Mouse (Mus musculus) myocyte (in vitro differentiated cells): ENCODE data around the gene Iqschfp. TPM values are rescaled to one million over a fixed set of nuclear protein-coding genes. Genes with fewer than 3 reads are reported as not detected.

ENCODE experiments used
- H3K27me3 ChIP-seq: one replicate; pipeline ENCODE4 v1.6.1; 2011; ENCODE audit not compliant: control insufficient read depth, insufficient read depth, insufficient read length
- H3K36me3 ChIP-seq: one replicate; pipeline ENCODE4 v1.6.1; 2011; ENCODE audit not compliant: control insufficient read depth, insufficient read depth
- H3K4me2 ChIP-seq: one replicate; pipeline ENCODE4 v1.6.1; 2011; ENCODE audit warnings: low read depth, control low read depth
- H3K4me3 ChIP-seq: one replicate; pipeline ENCODE4 v1.5.1; 2011; ENCODE audit warnings: mild to moderate bottlenecking, control low read depth, moderate library complexity
- H3K79me2 ChIP-seq: one replicate; pipeline ENCODE4 v1.6.1; 2011; ENCODE audit not compliant: control insufficient read depth, insufficient read depth
- H3ac ChIP-seq: one replicate; pipeline ENCODE4 v1.6.1; 2011; ENCODE audit not compliant: control insufficient read depth, insufficient read length
- CEBPB ChIP-seq: IDR thresholded peaks from 2 replicates; pipeline ENCODE4 v1.6.1; 2011; ENCODE audit warnings: mild to moderate bottlenecking, moderate library complexity; ENCODE audit not compliant: poor library complexity, insufficient read depth, severe bottlenecking
- E2F4 ChIP-seq: IDR thresholded peaks from one replicate; pipeline ENCODE4 v1.6.1; 2011; ENCODE audit warnings: mild to moderate bottlenecking, control low read depth, moderate library complexity; ENCODE audit not compliant: insufficient read depth
- MAX ChIP-seq: IDR thresholded peaks from one replicate; pipeline ENCODE4 v1.6.1; 2011; ENCODE audit warnings: low read depth, mild to moderate bottlenecking, control low read depth
- MYOD1 ChIP-seq, 3 experiments: IDR thresholded peaks; one replicate each; pipeline ENCODE4 v1.6.1; 2011; ENCODE audit warnings: control low read depth in 2 of 3, low read depth in 2 of 3, mild to moderate bottlenecking in 2 of 3, moderate library complexity in 1 of 3; ENCODE audit not compliant: insufficient read length in 2 of 3, control insufficient read depth in 1 of 3
- MYOG ChIP-seq, 3 experiments: IDR thresholded peaks; one replicate each; pipeline ENCODE4 v1.6.1; 2011; ENCODE audit warnings: control low read depth in 2 of 3, low read depth in 2 of 3, mild to moderate bottlenecking in 2 of 3; ENCODE audit not compliant: insufficient read length in 2 of 3, control insufficient read depth in 1 of 3, insufficient read depth in 1 of 3
- POLR2A ChIP-seq: IDR thresholded peaks from one replicate; pipeline ENCODE4 v1.6.1; 2011; ENCODE audit warnings: low read depth, mild to moderate bottlenecking, control low read depth, moderate library complexity; ENCODE audit not compliant: insufficient read length
- POLR2AphosphoS2 ChIP-seq: IDR thresholded peaks from one replicate; pipeline ENCODE4 v1.6.1; 2011; ENCODE audit warnings: low read depth, control low read depth; ENCODE audit not compliant: insufficient read length
- REST ChIP-seq: IDR thresholded peaks from one replicate; pipeline ENCODE4 v1.6.1; 2011; ENCODE audit warnings: mild to moderate bottlenecking, control low read depth, moderate library complexity; ENCODE audit not compliant: insufficient read depth, insufficient read length
- SRF ChIP-seq: IDR thresholded peaks from one replicate; pipeline ENCODE4 v1.6.1; 2011; ENCODE audit warnings: low read depth; ENCODE audit not compliant: control insufficient read depth, insufficient read length
- TCF12 ChIP-seq: IDR thresholded peaks from one replicate; pipeline ENCODE4 v1.6.1; 2011; ENCODE audit warnings: mild to moderate bottlenecking, control low read depth; ENCODE audit not compliant: poor library complexity, insufficient read depth, severe bottlenecking
- TCF3 ChIP-seq: IDR thresholded peaks from one replicate; pipeline ENCODE4 v1.6.1; 2011; ENCODE audit warnings: low read depth, control low read depth; ENCODE audit not compliant: insufficient read length
- USF1 ChIP-seq: IDR thresholded peaks from one replicate; pipeline ENCODE4 v1.6.1; 2011; ENCODE audit warnings: low read depth, mild to moderate bottlenecking, control low read depth, moderate library complexity
- polyA plus RNA-seq: library from polyadenylated mRNA; unstranded; fragments of >200 nt; fragmentation: generic; extraction: Trizol; gene quantifications from one replicate; pipeline ENCODE4 v1.2.1, GENCODE M21; 2012; ENCODE audit warnings: missing spikeins

The Iqschfp gene
- polyA plus RNA-seq, 1 experiment, result not detected

- no peak for TF ChIP-seq MAX
- no peak for TF ChIP-seq USF1
- TF ChIP-seq MYOD1 (IDR thresholded peaks at IDR 0.05; ENCODE audit: control insufficient read depth in 1 of 3, insufficient read length in 2 of 3, low read depth in 2 of 3), result no peak
- TF ChIP-seq POLR2A, result no peak
- TF ChIP-seq CEBPB, result no peak
- no peak for TF ChIP-seq TCF3
- no peak for TF ChIP-seq SRF
- TF ChIP-seq POLR2AphosphoS2, result no peak
- TF ChIP-seq TCF12, result no peak
- TF ChIP-seq MYOG (IDR thresholded peaks at IDR 0.05; ENCODE audit: control insufficient read depth in 1 of 3, insufficient read depth in 1 of 3, insufficient read length in 2 of 3, low read depth in 2 of 3), result no peak
- TF ChIP-seq E2F4, result no peak
- TF ChIP-seq REST, result no peak
- Histone ChIP-seq H3K27me3 (no peaks in the 10 kb centered on the region), H3ac (no peak overlapping the region), H3K4me3 (no peak overlapping the region), H3K4me2 (no peak overlapping the region), H3K79me2 (no peaks in the 10 kb centered on the region), H3K36me3 (no peaks in the 10 kb centered on the region)
Observed at GRCm38 (mm10) chr3:68269251-68269650, 377.2 kb downstream of the Iqschfp start.

- no peaks in the 10 kb centered on the region for H3K79me2 ChIP-seq
- no peak for TF ChIP-seq CEBPB
- no peaks in the 10 kb centered on the region for H3K27me3 ChIP-seq
- no peak overlapping the region for H3ac ChIP-seq
- no peak overlapping the region for H3K4me2 ChIP-seq
- no peaks in the 10 kb centered on the region for H3K36me3 ChIP-seq
- H3K4me3 ChIP-seq, result no peak overlapping the region
Observed at GRCm38 (mm10) chr3:68270246-68270645, 378.2 kb downstream of the Iqschfp start.

DNA sequence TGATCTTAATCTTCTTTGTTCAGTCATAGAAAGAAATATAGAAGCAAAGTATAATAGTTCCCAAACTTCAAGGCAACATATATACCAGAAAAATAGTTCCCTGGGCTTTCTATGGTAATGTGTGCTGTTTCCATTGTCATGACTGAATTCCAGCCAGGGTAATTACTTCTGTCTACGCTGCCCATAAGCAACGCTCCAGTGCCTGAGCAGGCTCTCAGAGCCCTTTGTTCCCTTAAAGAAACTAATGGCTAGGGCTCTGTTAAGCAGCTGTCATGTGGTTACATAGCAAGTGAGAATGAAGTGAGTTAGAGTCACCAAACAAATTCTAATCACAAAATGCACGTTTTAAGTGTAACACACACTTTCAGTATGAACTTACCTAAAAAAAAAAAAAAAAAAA lies 379.4 kb downstream of the Iqschfp start:
- no peaks in the 10 kb centered on the region for H3K27me3 ChIP-seq
- H3K79me2 ChIP-seq, result no peaks in the 10 kb centered on the region
- H3ac ChIP-seq, result no peak overlapping the region
- TF ChIP-seq SRF, result no peak
- TF ChIP-seq REST, result no peak
- no peak for TF ChIP-seq MYOD1 (IDR thresholded peaks at IDR 0.05; ENCODE audit: control insufficient read depth in 1 of 3, insufficient read length in 2 of 3, low read depth in 2 of 3)
- TF ChIP-seq TCF12, result no peak
- no peak for TF ChIP-seq E2F4
- no peak for TF ChIP-seq TCF3
- TF ChIP-seq MAX, result no peak
- no peak for TF ChIP-seq POLR2A
- no peak for TF ChIP-seq CEBPB
- TF ChIP-seq POLR2AphosphoS2, result no peak
- no peak for TF ChIP-seq USF1
- TF ChIP-seq MYOG (IDR thresholded peaks at IDR 0.05; ENCODE audit: control insufficient read depth in 1 of 3, insufficient read depth in 1 of 3, insufficient read length in 2 of 3, low read depth in 2 of 3), result no peak
- no peaks in the 10 kb centered on the region for H3K36me3 ChIP-seq
- H3K4me2 ChIP-seq, result no peak overlapping the region
- H3K4me3 ChIP-seq, result no peak overlapping the region

DNA sequence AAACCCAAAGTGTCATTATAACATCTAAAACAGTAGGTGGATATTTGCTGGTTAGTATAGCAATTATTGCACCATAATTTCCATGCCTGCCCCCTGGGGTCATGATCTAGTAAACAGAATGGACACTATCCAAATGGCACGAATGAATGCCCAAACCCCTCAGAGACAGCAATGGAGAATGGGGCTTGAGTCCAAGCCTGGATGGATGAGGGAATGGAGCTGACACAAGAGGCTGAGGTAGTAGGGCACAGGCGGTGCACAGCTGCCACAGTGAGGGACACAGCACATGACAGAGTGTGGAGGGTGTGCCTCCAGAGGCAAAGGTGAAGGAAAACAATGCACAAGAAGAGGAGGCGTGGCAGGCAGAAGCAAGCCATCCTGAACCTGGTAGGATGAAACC lies 379.8 kb downstream of the Iqschfp start:
- Histone ChIP-seq H3K27me3 (no peaks in the 10 kb centered on the region), H3K36me3 (no peaks in the 10 kb centered on the region), H3ac (no peak overlapping the region), H3K4me3 (no peak overlapping the region), H3K4me2 (no peak overlapping the region), H3K79me2 (no peaks in the 10 kb centered on the region)
- TF ChIP-seq E2F4 (no peak), POLR2A (no peak), POLR2AphosphoS2 (no peak), MYOG (IDR thresholded peaks at IDR 0.05; ENCODE audit: control insufficient read depth in 1 of 3, insufficient read depth in 1 of 3, insufficient read length in 2 of 3, low read depth in 2 of 3) (no peak), MYOD1 (IDR thresholded peaks at IDR 0.05; ENCODE audit: control insufficient read depth in 1 of 3, insufficient read length in 2 of 3, low read depth in 2 of 3) (no peak), SRF (no peak), TCF3 (no peak), CEBPB (no peak), USF1 (no peak), MAX (no peak), REST (no peak), TCF12 (no peak)

DNA sequence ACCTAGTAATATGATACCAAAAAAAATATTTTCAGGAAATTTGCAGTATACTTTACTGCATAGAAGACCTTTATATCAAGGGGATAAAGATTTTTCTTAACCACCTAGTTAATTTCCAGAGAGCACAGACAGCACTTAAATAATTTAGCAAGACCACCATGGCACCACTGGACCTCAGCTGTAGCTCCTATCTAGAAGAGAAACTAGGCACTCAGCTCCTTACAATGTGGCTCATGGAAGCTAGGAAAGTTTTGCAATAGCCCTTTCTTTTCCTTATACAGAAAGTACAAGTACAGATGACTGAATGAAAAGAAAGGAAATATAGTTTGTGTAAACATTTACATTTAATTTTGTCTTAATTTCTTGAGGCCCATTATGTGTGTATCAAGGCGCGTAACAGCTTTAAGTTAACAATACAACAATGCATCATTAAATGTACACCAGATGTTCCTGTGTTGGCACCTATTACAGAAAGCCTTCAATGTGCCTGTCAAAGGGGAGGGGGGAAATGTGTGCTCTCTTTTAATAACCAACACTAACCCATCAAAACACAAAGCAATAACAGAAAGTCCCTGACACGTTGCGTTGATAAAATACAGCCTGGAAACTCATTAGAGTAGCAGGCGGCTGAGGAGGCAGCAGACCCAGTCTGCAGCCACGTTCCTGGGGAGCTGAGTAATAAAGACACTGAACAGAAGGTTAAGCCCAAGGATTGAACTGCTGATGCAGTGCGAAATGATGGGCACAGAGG lies 391.0 kb downstream of the Iqschfp start:
- H3K4me2 ChIP-seq, result no peak overlapping the region
- TF ChIP-seq SRF (no peak), USF1 (no peak), TCF3 (no peak), E2F4 (no peak), MYOG (IDR thresholded peaks at IDR 0.05; ENCODE audit: control insufficient read depth in 1 of 3, insufficient read depth in 1 of 3, insufficient read length in 2 of 3, low read depth in 2 of 3) (no peak), REST (no peak), MAX (no peak), POLR2A (no peak), CEBPB (no peak), TCF12 (no peak), MYOD1 (IDR thresholded peaks at IDR 0.05; ENCODE audit: control insufficient read depth in 1 of 3, insufficient read length in 2 of 3, low read depth in 2 of 3) (no peak), POLR2AphosphoS2 (no peak)
- no peak overlapping the region for H3K4me3 ChIP-seq
- no peaks in the 10 kb centered on the region for H3K27me3 ChIP-seq
- no peaks in the 10 kb centered on the region for H3K79me2 ChIP-seq
- H3ac ChIP-seq, result no peak overlapping the region
- no peaks in the 10 kb centered on the region for H3K36me3 ChIP-seq
